Comparison of ENCODE assay signal across 28 mouse cellular contexts in the genomic region with DNA sequence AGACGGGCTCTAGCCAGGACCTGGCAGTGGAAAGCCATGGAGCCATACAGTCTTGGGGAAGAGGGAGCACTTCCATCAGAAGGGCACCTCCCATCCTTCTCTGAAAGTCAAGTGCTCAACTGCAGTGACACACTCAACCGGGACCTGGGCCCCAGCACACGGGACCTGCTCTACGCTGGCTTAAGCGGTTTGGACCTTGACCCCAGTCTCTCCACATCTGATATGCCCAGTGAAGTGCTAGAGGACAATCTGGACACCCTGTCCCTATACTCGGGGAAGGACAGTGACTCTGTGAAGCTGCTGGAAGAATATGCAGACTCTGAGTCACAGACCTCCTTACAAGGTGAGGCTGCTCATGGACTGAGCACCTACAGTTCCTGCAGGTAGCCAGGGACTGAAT. TPM values are rescaled to one million over a fixed set of nuclear protein-coding genes. Genes with fewer than 3 reads are reported as not detected.
DNase-seq lines count a peak whose midpoint lies in the region; ATAC-seq and TF ChIP-seq lines count a peak whose summit lies in the region.
"Had no signal": no experiment of that assay in that cellular context is flagged by ENCODE, and none has a peak within 500 bp of the region (broad histone marks: within the 10 kb centered on the region; RNA-seq: fewer than 3 reads in every experiment).

No protein-coding gene starts in this region.

- no peak for TF ChIP-seq CTCF in liver, adult 2 months (IDR thresholded peaks at IDR 0.05; ENCODE audit: low read depth, low read length)
- no peak for TF ChIP-seq CTCF in intestine, postnatal 0 days (IDR thresholded peaks at IDR 0.05; ENCODE audit: low read depth)

- H3K36me3 ChIP-seq in liver, adult 2 months (ENCODE audit: control insufficient read depth, insufficient read depth, low read length): no peaks in the 10 kb centered on the region
- H3K36me3 ChIP-seq in intestine, postnatal 0 days (ENCODE audit: control insufficient read depth, insufficient read depth): no peaks in the 10 kb centered on the region
- no peaks in the 10 kb centered on the region for H3K36me3 ChIP-seq in liver, embryonic 15.5 days (replicated peaks)
- no peaks in the 10 kb centered on the region for H3K36me3 ChIP-seq in forebrain, embryonic 10.5 days (replicated peaks)
- no peaks in the 10 kb centered on the region for H3K36me3 ChIP-seq in midbrain, embryonic 10.5 days
- H3K36me3 ChIP-seq: embryonic facial prominence, embryonic 10.5 days; embryonic facial prominence, embryonic 15.5 days; hindbrain, embryonic 13.5 days; lung, embryonic 15.5 days had no signal

- no peak overlapping the region for H3K4me3 ChIP-seq in liver, adult 2 months (ENCODE audit: insufficient read depth, low read depth, low read length)
- H3K4me3 ChIP-seq in intestine, postnatal 0 days (ENCODE audit: low read depth, low read length): no peak overlapping the region
- H3K4me3 ChIP-seq in liver, embryonic 15.5 days (replicated peaks): no peak overlapping the region
- no peak overlapping the region for H3K4me3 ChIP-seq in forebrain, embryonic 10.5 days
- H3K4me3 ChIP-seq in midbrain, embryonic 10.5 days: no peak overlapping the region
- H3K4me3 ChIP-seq: embryonic facial prominence, embryonic 10.5 days; embryonic facial prominence, embryonic 15.5 days; hindbrain, embryonic 13.5 days; lung, embryonic 15.5 days had no signal

- ATAC-seq in intestine, postnatal 0 days: peak; percentile 99
- peak; percentile 58 for ATAC-seq in liver, embryonic 15.5 days (ENCODE audit: insufficient read depth)
- ATAC-seq: CD4-positive, CD25-positive, alpha-beta regulatory T cell, adult 4 months; forebrain, embryonic 14.5 days had no signal

- peaks cover 2% of the 10 kb centered on the region; the same call in 1 of the 2 replicates for H3K4me1 ChIP-seq in liver, adult 2 months (ENCODE audit: control insufficient read depth, insufficient read depth, low read length)
- no peaks in the 10 kb centered on the region; the same call in 1 of the 2 replicates for H3K4me1 ChIP-seq in intestine, postnatal 0 days (replicated peaks; ENCODE audit: control insufficient read depth, insufficient read depth, low read length)
- H3K4me1 ChIP-seq in liver, embryonic 15.5 days (replicated peaks): peaks cover 7% of the 10 kb centered on the region; the same call in 1 of the 2 replicates
- no peaks in the 10 kb centered on the region for H3K4me1 ChIP-seq in forebrain, embryonic 10.5 days
- H3K4me1 ChIP-seq in midbrain, embryonic 10.5 days: no peaks in the 10 kb centered on the region
- H3K4me1 ChIP-seq: embryonic facial prominence, embryonic 10.5 days; embryonic facial prominence, embryonic 15.5 days; hindbrain, embryonic 13.5 days; lung, embryonic 15.5 days had no signal

- no peaks in the 10 kb centered on the region for H3K79me2 ChIP-seq in liver, adult 2 months (ENCODE audit: control insufficient read depth, insufficient read depth, low read length)

- no peak for TF ChIP-seq POLR2A in liver, adult 2 months (IDR thresholded peaks at IDR 0.05; ENCODE audit: extremely low read depth, insufficient read depth, low read length)

- no peak overlapping the region for H3K9ac ChIP-seq in liver, adult 2 months (ENCODE audit: low read depth, low read length)
- H3K9ac ChIP-seq in intestine, postnatal 0 days (ENCODE audit: low read depth, low read length): no peak overlapping the region
- no peak overlapping the region for H3K9ac ChIP-seq in liver, embryonic 15.5 days
- H3K9ac ChIP-seq: embryonic facial prominence, embryonic 15.5 days; hindbrain, embryonic 13.5 days; lung, embryonic 15.5 days had no signal

- no peak overlapping the region for H3K4me2 ChIP-seq in intestine, postnatal 0 days (replicated peaks; ENCODE audit: low read depth)
- no peak overlapping the region for H3K4me2 ChIP-seq in liver, embryonic 15.5 days
- H3K4me2 ChIP-seq: embryonic facial prominence, embryonic 15.5 days; heart, embryonic 11.5 days; hindbrain, embryonic 13.5 days; lung, embryonic 15.5 days had no signal

- 48% methylated on average over 6 of the region's 6 CpGs for WGBS in liver, adult 2 months
- 51% methylated on average over 6 of the region's 6 CpGs for WGBS in intestine, postnatal 0 days
- 58% methylated on average over 6 of the region's 6 CpGs for WGBS in liver, embryonic 15.5 days (ENCODE audit: insufficient replicate concordance)
- WGBS in forebrain, embryonic 10.5 days: 88% methylated on average over 6 of the region's 6 CpGs
- 86% methylated on average over 6 of the region's 6 CpGs for WGBS in midbrain, embryonic 10.5 days

- no peak overlapping the region for H3K27ac ChIP-seq in liver, adult 2 months (replicated peaks; ENCODE audit: insufficient read depth, low read depth, low read length)
- H3K27ac ChIP-seq in intestine, postnatal 0 days (ENCODE audit: low read depth, low read length): peak overlapping the region; percentile 35; the same call in 1 of the 2 replicates
- no peak overlapping the region for H3K27ac ChIP-seq in liver, embryonic 15.5 days (replicated peaks)
- H3K27ac ChIP-seq in forebrain, embryonic 10.5 days: no peak overlapping the region
- no peak overlapping the region for H3K27ac ChIP-seq in midbrain, embryonic 10.5 days (replicated peaks)
- H3K27ac ChIP-seq: embryonic facial prominence, embryonic 10.5 days; embryonic facial prominence, embryonic 15.5 days; hindbrain, embryonic 13.5 days; lung, embryonic 15.5 days had no signal

- H3K27me3 ChIP-seq in liver, adult 2 months (ENCODE audit: control insufficient read depth, insufficient read depth, low read length): no peaks in the 10 kb centered on the region
- H3K27me3 ChIP-seq in intestine, postnatal 0 days (replicated peaks; ENCODE audit: control insufficient read depth, insufficient read depth, low read length): no peaks in the 10 kb centered on the region
- no peaks in the 10 kb centered on the region; the same call in 1 of the 2 replicates for H3K27me3 ChIP-seq in liver, embryonic 15.5 days
- H3K27me3 ChIP-seq in forebrain, embryonic 10.5 days (ENCODE audit: poor library complexity, severe bottlenecking): no peaks in the 10 kb centered on the region
- H3K27me3 ChIP-seq in midbrain, embryonic 10.5 days (ENCODE audit: low read depth, poor library complexity, severe bottlenecking): no peaks in the 10 kb centered on the region
- H3K27me3 ChIP-seq: embryonic facial prominence, embryonic 15.5 days; lung, embryonic 15.5 days had no signal

- intact Hi-C loops in gastrocnemius, postnatal 36 days (cut with DNase I): no loop called here

- no peaks in the 10 kb centered on the region for H3K9me3 ChIP-seq in intestine, postnatal 0 days (ENCODE audit: control insufficient read depth)
- no peaks in the 10 kb centered on the region for H3K9me3 ChIP-seq in liver, embryonic 15.5 days (replicated peaks)
- no peaks in the 10 kb centered on the region for H3K9me3 ChIP-seq in forebrain, embryonic 10.5 days
- H3K9me3 ChIP-seq in midbrain, embryonic 10.5 days (replicated peaks): no peaks in the 10 kb centered on the region
- H3K9me3 ChIP-seq: embryonic facial prominence, embryonic 10.5 days; embryonic facial prominence, embryonic 15.5 days; hindbrain, embryonic 13.5 days; lung, embryonic 15.5 days had no signal

- peak; percentile 65 for DNase-seq in liver, adult 2 months (ENCODE audit: extremely low read depth, low read depth, low spot score)
- DNase-seq in liver: no peak
- no peak for DNase-seq in forebrain, embryonic 10.5 days (ENCODE audit: extremely low spot score, low spot score)
- DNase-seq in midbrain, embryonic 10.5 days (ENCODE audit: low spot score): no peak
- no peak for DNase-seq in gastrocnemius, postnatal 36 days
- DNase-seq: cerebellum, adult 8-10 months; cerebellum, postnatal 25 days; gastrocnemius, postnatal 14 days; heart, postnatal 4 days; kidney, adult 8-10 months; left cerebral cortex, postnatal 4 days; midbrain, embryonic 14.5 days; retina, postnatal 1 day; spleen, adult 18-20 months; thymus, adult 2 months; thymus, postnatal 36 days had no signal

RNA-seq across cellular contexts. Expression of a gene that starts 10.3 kb away (rescaled TPM):
- not detected in 2 replicates for total RNA-seq in liver, adult 2 months (2014; rRNA removed)
- polyA plus RNA-seq in liver, adult 2 months (2012; rRNA removed): 0.02 TPM in 1 of 2 replicates, not detected in the other
- 0.14 TPM in 1 of 2 replicates, not detected in the other for polyA plus RNA-seq in intestine, postnatal 0 days (2015; fragmentation: Nextera tagmentation; extraction: Ambion mirVana)
- not detected in 2 replicates for polyA plus RNA-seq in liver, embryonic 15.5 days (2015; fragmentation: Nextera tagmentation; extraction: Ambion mirVana)
- polyA plus RNA-seq in forebrain, embryonic 10.5 days (2016; fragmentation: Nextera tagmentation; extraction: Ambion mirVana): 0.10 TPM in 1 of 2 replicates, not detected in the other
- polyA plus RNA-seq in midbrain, embryonic 10.5 days (2016; fragmentation: Nextera tagmentation; extraction: Ambion mirVana): not detected in 2 replicates
- total RNA-seq in gastrocnemius, postnatal 36 days (2021): not detected
- total RNA-seq: gastrocnemius, postnatal 14 days; heart, postnatal 4 days; megakaryocyte-erythroid progenitor cell, adult 5-6 weeks; monocyte, adult 5-6 weeks had no signal
- polyA plus RNA-seq: CD4-positive, CD25-positive, alpha-beta regulatory T cell, adult 4 months; forebrain, embryonic 14.5 days; heart, embryonic 11.5 days; heart, embryonic 16.5 days; lung, embryonic 15.5 days had no signal

RNA-seq across cellular contexts. Expression of a gene that starts 24.2 kb away (rescaled TPM):
- total RNA-seq in liver, adult 2 months (2014; rRNA removed): 0.55 and 0.87 TPM in 2 replicates
- polyA plus RNA-seq in liver, adult 2 months (2012; rRNA removed): 3.6 and 4.6 TPM in 2 replicates
- polyA plus RNA-seq in intestine, postnatal 0 days (2015; fragmentation: Nextera tagmentation; extraction: Ambion mirVana): 1.6 and 1.7 TPM in 2 replicates
- 1.6 and 1.9 TPM in 2 replicates for polyA plus RNA-seq in liver, embryonic 15.5 days (2015; fragmentation: Nextera tagmentation; extraction: Ambion mirVana)
- 7.0 and 7.7 TPM in 2 replicates for polyA plus RNA-seq in forebrain, embryonic 10.5 days (2016; fragmentation: Nextera tagmentation; extraction: Ambion mirVana)
- polyA plus RNA-seq in midbrain, embryonic 10.5 days (2016; fragmentation: Nextera tagmentation; extraction: Ambion mirVana): 6.9 and 8.2 TPM in 2 replicates
- total RNA-seq in gastrocnemius, postnatal 36 days (2021): 1 to 10 TPM; 4.5 to 6.6 TPM

RNA-seq across cellular contexts. Expression of a gene that starts 26.4 kb away (rescaled TPM):
- total RNA-seq in liver, adult 2 months (2014; rRNA removed): 47.4 and 58.7 TPM in 2 replicates
- polyA plus RNA-seq in liver, adult 2 months (2012; rRNA removed): 101 and 146 TPM in 2 replicates
- 201 and 204 TPM in 2 replicates for polyA plus RNA-seq in intestine, postnatal 0 days (2015; fragmentation: Nextera tagmentation; extraction: Ambion mirVana)
- 159 and 169 TPM in 2 replicates for polyA plus RNA-seq in liver, embryonic 15.5 days (2015; fragmentation: Nextera tagmentation; extraction: Ambion mirVana)
- polyA plus RNA-seq in forebrain, embryonic 10.5 days (2016; fragmentation: Nextera tagmentation; extraction: Ambion mirVana): 169 and 171 TPM in 2 replicates
- 187 and 188 TPM in 2 replicates for polyA plus RNA-seq in midbrain, embryonic 10.5 days (2016; fragmentation: Nextera tagmentation; extraction: Ambion mirVana)
- total RNA-seq in gastrocnemius, postnatal 36 days (2021): 100 to 1,000 TPM in 1 of 2 experiments, 10 to 100 TPM in 1; 92.4 to 109 TPM

RNA-seq across cellular contexts. Expression of a gene that starts 47.8 kb away (rescaled TPM):
- total RNA-seq in liver, adult 2 months (2014; rRNA removed): 18.0 and 19.9 TPM in 2 replicates
- 23.1 and 25.7 TPM in 2 replicates for polyA plus RNA-seq in liver, adult 2 months (2012; rRNA removed)
- 13.3 and 14.4 TPM in 2 replicates for polyA plus RNA-seq in intestine, postnatal 0 days (2015; fragmentation: Nextera tagmentation; extraction: Ambion mirVana)
- 8.6 and 9.6 TPM in 2 replicates for polyA plus RNA-seq in liver, embryonic 15.5 days (2015; fragmentation: Nextera tagmentation; extraction: Ambion mirVana)
- polyA plus RNA-seq in forebrain, embryonic 10.5 days (2016; fragmentation: Nextera tagmentation; extraction: Ambion mirVana): 26.0 and 28.8 TPM in 2 replicates
- 28.8 and 30.6 TPM in 2 replicates for polyA plus RNA-seq in midbrain, embryonic 10.5 days (2016; fragmentation: Nextera tagmentation; extraction: Ambion mirVana)
- 10 to 100 TPM; 10.8 to 11.3 TPM for total RNA-seq in gastrocnemius, postnatal 36 days (2021)

RNA-seq across cellular contexts. Expression of a gene that starts 57.7 kb away (rescaled TPM):
- total RNA-seq in liver, adult 2 months (2014; rRNA removed): 0.07 TPM in 1 of 2 replicates, not detected in the other
- 0.06 TPM in 1 of 2 replicates, not detected in the other for polyA plus RNA-seq in liver, adult 2 months (2012; rRNA removed)
- polyA plus RNA-seq in intestine, postnatal 0 days (2015; fragmentation: Nextera tagmentation; extraction: Ambion mirVana): 0.08 and 0.14 TPM in 2 replicates
- not detected in 2 replicates for polyA plus RNA-seq in liver, embryonic 15.5 days (2015; fragmentation: Nextera tagmentation; extraction: Ambion mirVana)
- 0.22 and 0.34 TPM in 2 replicates for polyA plus RNA-seq in forebrain, embryonic 10.5 days (2016; fragmentation: Nextera tagmentation; extraction: Ambion mirVana)
- polyA plus RNA-seq in midbrain, embryonic 10.5 days (2016; fragmentation: Nextera tagmentation; extraction: Ambion mirVana): 0.21 and 0.25 TPM in 2 replicates
- total RNA-seq in gastrocnemius, postnatal 36 days (2021): under 1 TPM; 0.12 to 0.13 TPM
- total RNA-seq: megakaryocyte-erythroid progenitor cell, adult 5-6 weeks; monocyte, adult 5-6 weeks had no signal
- polyA plus RNA-seq: CD4-positive, CD25-positive, alpha-beta regulatory T cell, adult 4 months had no signal
